ENCODE assay signal across 8 mouse cellular contexts in the genomic region with DNA sequence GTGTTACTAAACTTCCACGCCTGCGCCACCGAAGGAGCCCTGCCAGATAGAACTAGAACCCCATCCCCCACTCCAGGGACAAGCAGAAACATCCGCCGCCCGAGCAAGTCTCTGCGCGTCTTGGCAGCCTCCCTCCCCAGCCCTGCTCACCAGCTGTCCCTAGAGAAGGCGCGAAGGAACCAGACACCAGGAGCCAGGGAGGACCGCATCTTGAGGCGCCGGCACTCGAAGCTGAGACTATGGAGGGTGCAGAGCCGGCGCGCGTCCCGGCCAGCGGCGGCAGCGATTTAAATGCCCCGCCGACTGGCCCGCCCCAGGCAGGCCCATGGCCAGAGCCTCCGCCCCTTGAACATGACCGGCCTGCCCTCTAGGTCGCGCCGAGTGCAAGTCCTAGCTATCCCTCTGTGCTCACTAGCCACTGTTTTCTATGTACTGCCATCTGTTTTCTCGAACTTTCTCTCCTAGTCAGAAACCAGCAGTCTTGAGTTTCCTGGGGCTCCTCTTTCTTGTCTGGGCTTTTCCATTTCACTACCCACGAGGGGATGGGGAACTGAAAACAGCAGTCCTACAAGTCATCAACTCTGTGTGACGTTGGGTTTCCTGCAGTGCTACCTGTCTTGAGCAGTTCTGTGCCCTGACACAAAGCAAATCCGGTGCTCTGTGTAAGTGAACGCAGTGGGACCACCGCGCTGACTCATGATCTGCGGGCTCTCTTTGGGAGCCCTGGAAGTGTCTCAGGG. TPM values are rescaled to one million over a fixed set of nuclear protein-coding genes. Genes with fewer than 3 reads are reported as not detected.
DNase-seq lines count a peak whose midpoint lies in the region; ATAC-seq and TF ChIP-seq lines count a peak whose summit lies in the region.

A gene (minus strand): TSS at position 590 of the 740 bp plus-strand sequence.

- peaks cover 33% of the 10 kb centered on the region for H3K27me3 ChIP-seq in E14TG2a.4 (ENCODE audit: insufficient read depth, low read length)
- H3K27me3 ChIP-seq in forebrain, postnatal 0 days (ENCODE audit: insufficient read depth, low read length) = no peaks in the 10 kb centered on the region
- peaks cover 5% of the 10 kb centered on the region for H3K27me3 ChIP-seq in neural tube, embryonic 15.5 days (replicated peaks)

- H3K4me2 ChIP-seq in forebrain, postnatal 0 days (ENCODE audit: low read depth) = peak within 1 kb of the TSS; percentile 77
- H3K4me2 ChIP-seq in neural tube, embryonic 15.5 days = peak within 1 kb of the TSS; percentile 88

- TF ChIP-seq POLR2A in lung, adult 2 months (IDR thresholded peaks at IDR 0.05; ENCODE audit: borderline replicate concordance, extremely low read depth, low read depth, low read length) = no peak

- H3K9me3 ChIP-seq in E14TG2a.4 (ENCODE audit: low read length) = 0 out of 2 replicates have a peak, but pooled peaks cover 9% of the 10 kb centered on the region
- no peaks in the 10 kb centered on the region for H3K9me3 ChIP-seq in forebrain, postnatal 0 days (ENCODE audit: low read length)
- H3K9me3 ChIP-seq in neural tube, embryonic 15.5 days (replicated peaks) = no peaks in the 10 kb centered on the region

- no peak within 1 kb of the TSS for H3K27ac ChIP-seq in forebrain, postnatal 0 days (ENCODE audit: low read depth, low read length)
- peak within 1 kb of the TSS; percentile 68 for H3K27ac ChIP-seq in layer of hippocampus, adult 2 months
- no peak within 1 kb of the TSS for H3K27ac ChIP-seq in neural tube, embryonic 15.5 days (replicated peaks)

- ATAC-seq in forebrain, postnatal 0 days = peak; percentile 90
- ATAC-seq in neural tube, embryonic 15.5 days (ENCODE audit: low FRiP score) = peak; percentile 79

- H3K36me3 ChIP-seq in E14TG2a.4 (ENCODE audit: insufficient read depth, low read length) = no peaks in the 10 kb centered on the region
- H3K36me3 ChIP-seq in forebrain, postnatal 0 days (ENCODE audit: insufficient read depth) = no peaks in the 10 kb centered on the region
- H3K36me3 ChIP-seq in neural tube, embryonic 15.5 days = no peaks in the 10 kb centered on the region

- 2% methylated on average over 38 of the region's 38 CpGs for WGBS in forebrain, postnatal 0 days
- 2% methylated on average over 38 of the region's 38 CpGs for WGBS in lung, adult 2 months
- 4% methylated on average over 38 of the region's 38 CpGs for whole genome bisulfite sequencing in neural tube, embryonic 15.5 days

- peak; percentile 43 for DNase-seq in brain, embryonic 18.5 days (ENCODE audit: low read depth, low spot score)
- DNase-seq in forebrain, postnatal 0 days = peak; percentile 81
- peak; percentile 63 for DNase-seq in heart, postnatal 4 days
- peak; percentile 74 to 87 for DNase-seq in layer of hippocampus, adult 2 months (ENCODE audit: low spot score in 2 of 2)
- peak; percentile 62 for DNase-seq in lung, adult 2 months
- DNase-seq in thymus, postnatal 0 days (ENCODE audit: low spot score) = peak; percentile 88

- H3K9ac ChIP-seq in forebrain, postnatal 0 days = peak within 1 kb of the TSS; percentile 29; the same call in 1 of the 2 replicates
- peak within 1 kb of the TSS; percentile 48; the same call in 1 of the 2 replicates for H3K9ac ChIP-seq in neural tube, embryonic 15.5 days (replicated peaks)

- H3K4me1 ChIP-seq in E14TG2a.4 (replicated peaks; ENCODE audit: low read depth, low read length) = peaks cover 19% of the 10 kb centered on the region
- no peaks in the 10 kb centered on the region for H3K4me1 ChIP-seq in forebrain, postnatal 0 days (ENCODE audit: insufficient read depth)
- H3K4me1 ChIP-seq in lung, adult 2 months (ENCODE audit: control insufficient read depth, insufficient read depth, low read length) = no peaks in the 10 kb centered on the region
- peaks cover 19% of the 10 kb centered on the region for H3K4me1 ChIP-seq in neural tube, embryonic 15.5 days

- TF ChIP-seq CTCF in E14TG2a.4 (conservative IDR thresholded peaks at IDR 0.05; ENCODE audit: low read length) = no peak
- no peak for TF ChIP-seq CTCF in forebrain, postnatal 0 days (IDR thresholded peaks at IDR 0.05; ENCODE audit: low read depth)
- no peak for TF ChIP-seq CTCF in layer of hippocampus, adult 2 months (conservative IDR thresholded peaks at IDR 0.05)
- no peak for TF ChIP-seq CTCF in lung, adult 2 months (IDR thresholded peaks at IDR 0.05; ENCODE audit: insufficient read depth, low read length)

- peak within 1 kb of the TSS; percentile 74 for H3K4me3 ChIP-seq in E14TG2a.4 (replicated peaks; ENCODE audit: low read length)
- H3K4me3 ChIP-seq in forebrain, postnatal 0 days (ENCODE audit: low read depth, low read length) = peak within 1 kb of the TSS; percentile 36
- peak within 1 kb of the TSS; percentile 59 for H3K4me3 ChIP-seq in layer of hippocampus, adult 2 months
- peak within 1 kb of the TSS; percentile 67 for H3K4me3 ChIP-seq in lung, adult 2 months (replicated peaks; ENCODE audit: extremely low read depth, low read depth, low read length)
- peak within 1 kb of the TSS; percentile 42 for H3K4me3 ChIP-seq in neural tube, embryonic 15.5 days (replicated peaks)

RNA-seq across cellular contexts. Expression of the gene that starts here (rescaled TPM):
- 1.9 and 2.7 TPM in 2 replicates for total RNA-seq in forebrain, postnatal 0 days (2014; rRNA removed)
- polyA plus RNA-seq in forebrain, postnatal 0 days (2015; fragmentation: Nextera tagmentation; extraction: Ambion mirVana) = 1.2 and 1.6 TPM in 2 replicates
- total RNA-seq in heart, postnatal 4 days (2021) = 1 to 10 TPM; 1.3 to 1.4 TPM
- total RNA-seq in layer of hippocampus, adult 2 months (2021) = 1 to 10 TPM; 1.1 to 1.6 TPM
- 4.4 and 6.5 TPM in 2 replicates for polyA plus RNA-seq in lung, adult 2 months (2012; rRNA removed)
- 1.8 and 2.2 TPM in 2 replicates for polyA plus RNA-seq in neural tube, embryonic 15.5 days (2015; fragmentation: Nextera tagmentation; extraction: Ambion mirVana)
- 24.0 and 28.8 TPM in 2 replicates for polyA plus RNA-seq in thymus, postnatal 0 days (2015; fragmentation: Nextera tagmentation; extraction: Ambion mirVana)
